Mouse (Mus musculus): ENCODE data around the gene Mrpl36. TPM values are rescaled to one million over a fixed set of nuclear protein-coding genes. Genes with fewer than 3 reads are reported as not detected.
A peak's percentile ranks its signal among the peaks of the same experiment; 100 is the strongest.

The Mrpl36 gene
- polyA plus RNA-seq, 1 experiment from 2014 or later, result 158 TPM

DNA sequence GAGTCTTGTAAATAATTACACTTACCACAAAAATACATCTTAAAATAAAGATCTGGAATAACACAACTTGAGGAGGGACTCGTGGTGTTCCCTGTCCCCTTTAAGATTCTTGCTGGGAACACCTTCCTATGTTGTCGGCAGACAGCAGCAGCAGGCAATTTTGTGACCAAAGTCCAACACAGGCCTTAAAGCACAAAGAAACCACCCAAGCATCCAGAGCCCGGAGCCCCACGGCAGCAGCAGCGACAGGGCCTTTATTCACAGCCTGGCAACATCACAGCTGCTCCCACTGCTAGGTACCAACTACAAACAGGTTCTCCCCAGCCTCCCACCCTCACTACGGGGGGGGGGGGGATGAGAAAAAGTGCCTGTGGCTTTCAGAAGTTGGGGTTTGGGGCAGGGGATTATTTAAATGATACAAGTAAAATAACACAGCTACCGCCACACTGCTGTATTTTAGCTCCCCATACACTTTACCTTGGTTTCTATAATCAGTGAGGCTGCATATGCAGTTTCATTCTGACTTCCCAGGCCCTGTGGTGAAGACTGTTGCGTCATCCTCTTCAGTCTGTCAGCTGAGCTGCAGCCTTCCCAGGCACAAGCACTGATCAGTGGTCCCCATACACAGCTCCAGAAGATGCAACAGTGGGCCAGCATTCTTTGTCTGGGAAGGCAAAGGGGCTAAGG, 22.8 kb upstream of the Mrpl36 start:
- H3K27ac ChIP-seq (ENCODE audit: low read length), result peak overlapping the region; percentile 76
- no peak overlapping the region for H3K9ac ChIP-seq (ENCODE audit: low read depth, low read length)
- peak; percentile 84 for ATAC-seq
- peak overlapping the region; percentile 20 for H3K4me3 ChIP-seq (ENCODE audit: low read length)
- H3K4me1 ChIP-seq (ENCODE audit: control insufficient read depth, insufficient read depth, low read length), result peaks cover 9% of the 10 kb centered on the region; the same call in 1 of the 2 replicates
- H3K27me3 ChIP-seq (replicated peaks; ENCODE audit: control insufficient read depth, insufficient read depth, low read length), result no peaks in the 10 kb centered on the region
- no peaks in the 10 kb centered on the region for H3K9me3 ChIP-seq (ENCODE audit: control insufficient read depth, low read length)
- 41% methylated on average over 8 of the region's 8 CpGs for WGBS
- peak overlapping the region; percentile 43 for H3K4me2 ChIP-seq (ENCODE audit: low read depth, low read length)
- no peaks in the 10 kb centered on the region for H3K36me3 ChIP-seq (ENCODE audit: control insufficient read depth, insufficient read depth, low read length)

DNA sequence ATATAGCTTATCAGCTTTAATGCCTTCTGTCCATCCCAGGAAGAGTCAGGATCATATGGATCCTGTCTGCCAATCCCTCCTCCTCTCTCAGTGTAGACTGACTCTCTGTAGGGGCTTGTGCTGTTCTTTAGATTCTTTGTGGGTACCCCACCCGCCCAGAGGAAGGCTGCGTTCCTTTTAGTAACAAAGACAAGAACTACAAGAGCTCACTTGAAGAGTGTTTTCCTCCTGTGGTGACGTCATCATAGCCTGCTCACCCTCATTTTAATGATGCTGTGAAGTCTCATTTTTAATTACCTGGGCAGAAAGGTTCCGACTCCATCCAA, 22.3 kb upstream of the Mrpl36 start:
- Histone ChIP-seq H3K4me1 (ENCODE audit: control insufficient read depth, insufficient read depth, low read length) (peaks cover 9% of the 10 kb centered on the region; the same call in 1 of the 2 replicates), H3K4me3 (ENCODE audit: low read length) (no peak overlapping the region), H3K27me3 (replicated peaks; ENCODE audit: control insufficient read depth, insufficient read depth, low read length) (no peaks in the 10 kb centered on the region), H3K9ac (ENCODE audit: low read depth, low read length) (no peak overlapping the region), H3K27ac (ENCODE audit: low read length) (no peak overlapping the region), H3K4me2 (ENCODE audit: low read depth, low read length) (no peak overlapping the region), H3K9me3 (ENCODE audit: control insufficient read depth, low read length) (no peaks in the 10 kb centered on the region), H3K36me3 (ENCODE audit: control insufficient read depth, insufficient read depth, low read length) (no peaks in the 10 kb centered on the region)
- WGBS, result 61% methylated on average over 4 of the region's 4 CpGs
- ATAC-seq, result no peak

DNA sequence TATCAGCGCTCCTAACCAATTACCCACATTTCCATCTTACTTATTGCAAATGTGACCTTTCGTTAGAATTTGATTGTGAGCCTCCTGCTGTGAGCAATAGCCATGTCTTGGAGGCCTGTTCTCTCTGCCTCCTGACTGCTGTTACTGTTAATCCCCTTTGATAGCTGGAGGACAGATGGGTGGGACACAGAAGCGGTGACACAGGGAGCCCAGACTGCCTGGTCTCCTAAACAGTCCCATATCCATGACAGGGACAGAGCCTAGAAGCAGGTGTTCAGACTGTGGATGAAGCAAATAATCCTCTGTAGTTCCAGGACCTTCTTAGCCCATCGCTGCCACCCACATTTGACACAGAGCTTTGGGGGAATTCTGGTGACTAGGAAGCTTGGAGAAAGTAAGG, 21.9 kb upstream of the Mrpl36 start:
- Histone ChIP-seq H3K27me3 (replicated peaks; ENCODE audit: control insufficient read depth, insufficient read depth, low read length) (no peaks in the 10 kb centered on the region), H3K4me2 (ENCODE audit: low read depth, low read length) (no peak overlapping the region), H3K9ac (ENCODE audit: low read depth, low read length) (no peak overlapping the region), H3K4me3 (ENCODE audit: low read length) (no peak overlapping the region), H3K4me1 (ENCODE audit: control insufficient read depth, insufficient read depth, low read length) (peaks cover 9% of the 10 kb centered on the region; the same call in 1 of the 2 replicates), H3K9me3 (ENCODE audit: control insufficient read depth, low read length) (no peaks in the 10 kb centered on the region), H3K27ac (ENCODE audit: low read length) (no peak overlapping the region), H3K36me3 (ENCODE audit: control insufficient read depth, insufficient read depth, low read length) (no peaks in the 10 kb centered on the region)
- no peak for ATAC-seq
- WGBS, result 69% methylated on average over 4 of the region's 4 CpGs

DNA sequence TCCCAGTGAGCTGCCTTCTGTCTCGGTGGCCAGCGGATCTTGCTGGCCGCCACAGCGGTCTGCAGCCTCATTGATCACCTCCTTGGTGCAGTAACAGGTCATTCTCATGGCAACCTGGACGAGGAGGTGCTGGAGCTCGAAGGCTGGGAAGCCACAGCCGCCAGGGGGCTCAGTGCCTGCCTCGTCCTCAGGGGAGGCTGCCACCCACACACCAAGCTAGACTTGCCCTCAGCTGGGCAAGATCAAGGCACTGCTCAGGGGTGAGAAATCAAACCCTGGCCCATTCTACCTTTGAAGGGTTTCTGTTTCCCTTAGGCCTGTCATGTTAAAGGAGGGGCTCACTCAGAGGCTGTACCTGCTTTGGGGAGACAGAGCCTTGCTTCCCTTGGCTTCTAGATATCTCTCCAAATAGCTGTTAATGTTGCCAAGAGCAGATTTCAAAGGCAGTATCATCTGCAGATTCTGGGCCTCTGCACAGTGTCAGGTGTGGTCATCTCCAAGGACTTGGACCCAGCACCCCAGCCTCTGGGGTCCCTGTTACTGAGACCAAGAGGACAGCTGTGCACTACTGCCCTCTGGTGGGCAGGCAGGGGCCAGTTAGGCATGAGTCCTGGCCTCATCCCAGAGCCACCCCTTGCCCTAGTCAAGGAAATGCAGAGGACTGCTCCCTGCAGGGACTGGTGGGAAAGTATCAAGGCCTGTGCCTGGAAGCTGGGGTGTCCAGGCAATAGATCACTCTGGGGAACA, 18.0 kb upstream of the Mrpl36 start:
- H3K9ac ChIP-seq (ENCODE audit: low read depth, low read length), result no peak overlapping the region
- no peak overlapping the region for H3K27ac ChIP-seq (ENCODE audit: low read length)
- H3K27me3 ChIP-seq (replicated peaks; ENCODE audit: control insufficient read depth, insufficient read depth, low read length), result no peaks in the 10 kb centered on the region
- no peak overlapping the region for H3K4me2 ChIP-seq (ENCODE audit: low read depth, low read length)
- H3K36me3 ChIP-seq (ENCODE audit: control insufficient read depth, insufficient read depth, low read length), result no peaks in the 10 kb centered on the region
- ATAC-seq, result peak; percentile 76
- peaks cover 4% of the 10 kb centered on the region; the same call in 1 of the 2 replicates for H3K4me1 ChIP-seq (ENCODE audit: control insufficient read depth, insufficient read depth, low read length)
- WGBS, result 28% methylated on average over 8 of the region's 8 CpGs
- no peaks in the 10 kb centered on the region for H3K9me3 ChIP-seq (ENCODE audit: control insufficient read depth, low read length)
- no peak overlapping the region for H3K4me3 ChIP-seq (ENCODE audit: low read length)

DNA sequence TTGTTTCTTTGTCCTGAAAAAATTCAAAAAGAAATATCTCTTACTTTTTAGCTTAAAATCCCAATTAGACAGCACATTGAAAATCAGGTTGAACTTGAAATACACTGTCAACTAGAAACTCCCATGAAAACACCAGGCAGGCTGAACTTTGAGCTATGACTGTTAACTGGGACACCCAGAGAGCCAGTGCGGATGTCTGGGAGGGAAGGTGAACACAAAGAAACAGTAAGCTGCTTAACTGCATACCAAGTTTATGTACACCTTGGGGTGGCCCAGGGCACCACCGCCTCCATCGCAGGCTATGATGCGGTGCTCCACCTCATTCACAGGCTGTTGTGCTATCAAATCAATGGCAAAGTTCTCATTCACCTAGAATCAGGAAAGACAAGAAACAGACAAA, 8.3 kb upstream of the Mrpl36 start:
- H3K36me3 ChIP-seq (ENCODE audit: control insufficient read depth, insufficient read depth, low read length), result peaks cover 28% of the 10 kb centered on the region
- ATAC-seq, result no peak; the same call in 1 of the 2 replicates

DNA sequence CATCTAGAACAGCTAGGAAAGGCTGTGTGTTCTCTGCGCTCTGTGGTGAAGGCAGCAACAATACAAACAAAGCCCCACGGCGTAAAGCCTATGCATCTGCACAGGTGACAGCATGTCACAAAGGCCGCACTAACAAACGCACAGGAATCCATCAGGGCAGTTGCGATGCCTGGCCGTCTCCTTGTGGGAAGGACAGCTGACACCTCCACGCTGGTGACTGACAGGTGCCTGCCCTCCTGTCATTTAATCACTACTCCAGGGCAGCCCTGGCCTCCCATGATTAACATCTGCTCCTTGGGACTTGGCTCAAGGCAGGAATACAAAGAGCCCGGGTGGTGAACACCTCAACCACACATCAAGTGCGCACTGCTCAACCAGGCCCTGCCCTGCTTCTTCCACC, 5.7 kb upstream of the Mrpl36 start:
- Histone ChIP-seq H3K36me3 (ENCODE audit: control insufficient read depth, insufficient read depth, low read length) (peaks cover 22% of the 10 kb centered on the region), H3K9ac (ENCODE audit: low read depth, low read length) (no peak overlapping the region), H3K4me1 (ENCODE audit: control insufficient read depth, insufficient read depth, low read length) (peaks cover 14% of the 10 kb centered on the region), H3K4me2 (ENCODE audit: low read depth, low read length) (no peak overlapping the region), H3K9me3 (ENCODE audit: control insufficient read depth, low read length) (no peaks in the 10 kb centered on the region), H3K27ac (ENCODE audit: low read length) (no peak overlapping the region), H3K27me3 (replicated peaks; ENCODE audit: control insufficient read depth, insufficient read depth, low read length) (no peaks in the 10 kb centered on the region), H3K4me3 (ENCODE audit: low read length) (no peak overlapping the region)
- no peak for ATAC-seq
- WGBS, result 89% methylated on average over 10 of the region's 10 CpGs

More for the DNA sequence above, 8.3 kb upstream of the Mrpl36 start:
- no peaks in the 10 kb centered on the region for H3K27me3 ChIP-seq (replicated peaks; ENCODE audit: control insufficient read depth, insufficient read depth, low read length)
- 0 out of 2 replicates have a peak, but pooled peaks cover 6% of the 10 kb centered on the region for H3K4me1 ChIP-seq (ENCODE audit: control insufficient read depth, insufficient read depth, low read length)
- H3K9me3 ChIP-seq (ENCODE audit: control insufficient read depth, low read length), result peaks cover 3% of the 10 kb centered on the region; the same call in 1 of the 2 replicates
- no peak overlapping the region for H3K4me2 ChIP-seq (ENCODE audit: low read depth, low read length)
- H3K27ac ChIP-seq (ENCODE audit: low read length), result no peak overlapping the region
- no peak overlapping the region for H3K4me3 ChIP-seq (ENCODE audit: low read length)
- H3K9ac ChIP-seq (ENCODE audit: low read depth, low read length), result no peak overlapping the region
- WGBS, result 89% methylated on average over 4 of the region's 4 CpGs

DNA sequence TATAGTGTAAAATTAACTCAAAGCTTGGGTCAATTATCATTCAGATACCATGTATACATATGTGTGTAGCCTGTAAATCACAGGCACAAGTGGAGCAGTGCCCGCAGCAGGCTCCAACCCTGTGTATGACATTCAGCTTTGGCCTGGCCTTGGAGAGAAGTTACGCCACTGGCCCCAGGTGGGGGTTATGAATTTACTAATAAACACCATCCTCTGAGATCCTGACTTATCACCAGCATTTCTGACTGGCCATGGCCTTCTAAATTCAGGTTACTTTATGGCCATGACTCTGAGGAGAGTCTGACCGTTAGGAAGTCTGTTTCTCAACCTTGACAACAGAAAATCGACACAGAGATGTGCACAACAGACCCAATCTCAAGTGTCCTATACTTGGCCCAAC, 4.9 kb upstream of the Mrpl36 start:
- ATAC-seq, result no peak
- WGBS, result 95% methylated on average over 4 of the region's 4 CpGs
- H3K9me3 ChIP-seq (ENCODE audit: control insufficient read depth, low read length), result no peaks in the 10 kb centered on the region
- H3K9ac ChIP-seq (ENCODE audit: low read depth, low read length), result no peak overlapping the region
- no peak overlapping the region for H3K4me2 ChIP-seq (ENCODE audit: low read depth, low read length)
- no peaks in the 10 kb centered on the region for H3K27me3 ChIP-seq (replicated peaks; ENCODE audit: control insufficient read depth, insufficient read depth, low read length)
- H3K4me1 ChIP-seq (ENCODE audit: control insufficient read depth, insufficient read depth, low read length), result peaks cover 16% of the 10 kb centered on the region
- no peak overlapping the region for H3K27ac ChIP-seq (ENCODE audit: low read length)
- H3K36me3 ChIP-seq (ENCODE audit: control insufficient read depth, insufficient read depth, low read length), result peaks cover 16% of the 10 kb centered on the region
- H3K4me3 ChIP-seq (ENCODE audit: low read length), result no peak overlapping the region

DNA sequence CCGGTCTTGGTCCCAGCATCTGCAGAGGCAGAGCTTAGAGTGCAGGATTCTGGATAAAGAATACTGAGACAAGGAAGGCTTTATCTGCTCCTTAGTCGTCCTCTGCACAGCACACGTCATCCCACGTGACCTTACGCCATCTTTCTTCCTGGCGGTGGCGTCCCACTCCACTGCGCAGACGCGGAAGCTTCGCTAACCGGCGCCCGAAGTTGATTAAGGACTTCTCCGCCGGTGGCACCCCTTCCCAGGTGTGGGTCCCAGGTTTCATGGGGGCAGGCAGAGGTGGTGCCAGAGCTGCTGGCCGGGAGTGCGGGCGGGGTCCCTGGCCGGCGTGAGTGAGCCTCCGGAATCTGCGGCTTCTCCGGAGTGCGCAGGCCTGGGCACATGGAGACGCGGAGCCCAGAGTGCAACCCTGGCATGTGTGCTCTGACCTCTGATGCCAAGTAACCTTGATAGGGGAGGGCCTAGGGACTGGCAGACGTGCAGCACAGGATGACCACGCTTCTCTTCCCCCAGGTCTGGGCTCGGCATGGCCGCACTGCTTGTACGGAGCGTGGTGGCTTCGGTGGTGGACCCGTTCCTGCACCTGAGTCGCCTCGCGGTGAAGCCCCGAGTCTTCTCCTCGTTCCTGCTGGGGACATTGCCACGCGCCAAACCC, 2.7 kb downstream of the Mrpl36 start:
- Histone ChIP-seq H3K9ac (ENCODE audit: low read depth, low read length) (peak overlapping the region; percentile 96), H3K36me3 (ENCODE audit: control insufficient read depth, insufficient read depth, low read length) (0 out of 2 replicates have a peak, but pooled peaks cover 3% of the 10 kb centered on the region), H3K9me3 (ENCODE audit: control insufficient read depth, low read length) (no peaks in the 10 kb centered on the region), H3K27ac (ENCODE audit: low read length) (peak overlapping the region; percentile 69), H3K4me2 (ENCODE audit: low read depth, low read length) (peak overlapping the region; percentile 96), H3K27me3 (replicated peaks; ENCODE audit: control insufficient read depth, insufficient read depth, low read length) (no peaks in the 10 kb centered on the region), H3K4me3 (ENCODE audit: low read length) (peak overlapping the region; percentile 91), H3K4me1 (ENCODE audit: control insufficient read depth, insufficient read depth, low read length) (peaks cover 22% of the 10 kb centered on the region)
- under 1% methylated on average over 42 of the region's 42 CpGs for whole genome bisulfite sequencing
- peak; percentile 85 for ATAC-seq

DNA sequence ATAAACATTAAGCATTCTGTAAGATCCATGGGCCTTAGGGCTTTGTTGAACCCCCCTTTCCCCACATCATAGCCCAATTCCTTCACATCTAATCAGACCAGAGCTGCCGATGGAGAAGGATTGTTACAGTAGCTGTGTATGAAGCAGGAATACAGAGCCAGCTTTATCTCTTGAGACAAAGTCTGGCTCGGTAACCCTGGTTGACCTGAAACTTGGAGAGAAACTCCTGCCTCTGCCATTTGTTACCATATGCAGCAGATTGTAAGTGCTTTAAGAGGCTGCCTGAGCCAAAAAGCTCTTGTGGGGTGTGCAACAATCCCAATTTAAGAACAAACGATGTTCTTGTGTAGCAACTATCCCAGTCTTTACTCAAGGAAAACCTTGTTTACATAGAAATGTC, 3.4 kb downstream of the Mrpl36 start:
- no peaks in the 10 kb centered on the region for H3K36me3 ChIP-seq (ENCODE audit: control insufficient read depth, insufficient read depth, low read length)
- H3K9me3 ChIP-seq (ENCODE audit: control insufficient read depth, low read length), result no peaks in the 10 kb centered on the region
- peak overlapping the region; percentile 56 for H3K27ac ChIP-seq (ENCODE audit: low read length)
- peaks cover 22% of the 10 kb centered on the region for H3K4me1 ChIP-seq (ENCODE audit: control insufficient read depth, insufficient read depth, low read length)
- WGBS, result 59% methylated on average over 3 of the region's 3 CpGs
- H3K9ac ChIP-seq (ENCODE audit: low read depth, low read length), result peak overlapping the region; percentile 96
- ATAC-seq, result no peak
- H3K4me2 ChIP-seq (ENCODE audit: low read depth, low read length), result peak overlapping the region; percentile 96
- peak overlapping the region; percentile 91 for H3K4me3 ChIP-seq (ENCODE audit: low read length)
- H3K27me3 ChIP-seq (replicated peaks; ENCODE audit: control insufficient read depth, insufficient read depth, low read length), result no peaks in the 10 kb centered on the region

Measured in intestine, embryonic 16.5 days (tissue).